Mouse (Mus musculus) natural killer cell, adult 2 months (primary cell): ENCODE data around the gene Sptlc2.
A peak's percentile ranks its signal among the peaks of the same experiment; 100 is the strongest.
"Not testable (repeated sequence)": the region's sequence is repeated elsewhere in the genome, so short reads cannot be mapped to it uniquely, and the experiment has no call there.

Experiments used
- DNase-seq, 2 experiments: peaks; one replicate each; pipeline ENCODE4 v3.0.0; 2022; ENCODE audit warnings: low spot score in 2 of 2

Gene Sptlc2

GRCm38 (mm10) chr12:87331908-87332307 lies 56.2 kb downstream of the Sptlc2 start:
- no peak for DNase-seq

- no peak for DNase-seq
Observed at GRCm38 (mm10) chr12:87331053-87331456, 57.1 kb downstream of the Sptlc2 start.

GRCm38 (mm10) chr12:87330213-87330612 lies 57.9 kb downstream of the Sptlc2 start:
- DNase-seq = no peak

- no peak for DNase-seq
Observed at GRCm38 (mm10) chr12:87328025-87328424, 60.1 kb downstream of the Sptlc2 start.

GRCm38 (mm10) chr12:87327610-87328009 lies 60.5 kb downstream of the Sptlc2 start:
- no peak for DNase-seq

GRCm38 (mm10) chr12:87325452-87325851 lies 62.7 kb downstream of the Sptlc2 start:
- DNase-seq = no peak

- no peak for DNase-seq
Observed at GRCm38 (mm10) chr12:87319229-87319628, 68.9 kb downstream of the Sptlc2 start.

- DNase-seq = no peak
Observed at GRCm38 (mm10) chr12:87317951-87318350, 70.2 kb downstream of the Sptlc2 start.

GRCm38 (mm10) chr12:87313098-87313497 lies 75.1 kb downstream of the Sptlc2 start:
- DNase-seq = no peak

- not testable (repeated sequence) for DNase-seq
Observed at GRCm38 (mm10) chr12:87306584-87306844, 81.6 kb downstream of the Sptlc2 start.

- DNase-seq = no peak
Observed at GRCm38 (mm10) chr12:87305767-87306583, 82.2 kb downstream of the Sptlc2 start.

GRCm38 (mm10) chr12:87301189-87301588 lies 87.0 kb downstream of the Sptlc2 start:
- no peak for DNase-seq

- DNase-seq = no peak
Observed at GRCm38 (mm10) chr12:87300441-87300690, 87.8 kb downstream of the Sptlc2 start.

GRCm38 (mm10) chr12:87299657-87300440 lies 88.3 kb downstream of the Sptlc2 start, which contains the start of gene Ism2:
Ism2 (minus strand) TSS chr12:87299705.
- no peak for DNase-seq

- DNase-seq = peak in 1 of 2 experiments; percentile 5
Observed at GRCm38 (mm10) chr12:87299037-87299656, 89.0 kb downstream of the Sptlc2 start.

- no peak for DNase-seq
Observed at GRCm38 (mm10) chr12:87293934-87294333, 94.2 kb downstream of the Sptlc2 start.

GRCm38 (mm10) chr12:87289100-87289499 lies 99.1 kb downstream of the Sptlc2 start:
- no peak for DNase-seq

- no peak for DNase-seq
Observed at GRCm38 (mm10) chr12:87284726-87285125, 103.4 kb downstream of the Sptlc2 start.

GRCm38 (mm10) chr12:87284268-87284667 lies 103.9 kb downstream of the Sptlc2 start:
- no peak for DNase-seq

- no peak for DNase-seq
Observed at GRCm38 (mm10) chr12:87283706-87284105, 104.4 kb downstream of the Sptlc2 start.

GRCm38 (mm10) chr12:87282743-87283142 lies 105.4 kb downstream of the Sptlc2 start:
- DNase-seq = no peak

- DNase-seq = no peak
Observed at GRCm38 (mm10) chr12:87281766-87282165, 106.4 kb downstream of the Sptlc2 start.

- no peak for DNase-seq
Observed at GRCm38 (mm10) chr12:87279879-87280278, 108.3 kb downstream of the Sptlc2 start.
